Mouse (Mus musculus): ENCODE results near the gene Sept14.
"Not testable (repeated sequence)": the region's sequence is repeated elsewhere in the genome, so short reads cannot be mapped to it uniquely, and the experiment has no call there.

The Sept14 gene

DNA sequence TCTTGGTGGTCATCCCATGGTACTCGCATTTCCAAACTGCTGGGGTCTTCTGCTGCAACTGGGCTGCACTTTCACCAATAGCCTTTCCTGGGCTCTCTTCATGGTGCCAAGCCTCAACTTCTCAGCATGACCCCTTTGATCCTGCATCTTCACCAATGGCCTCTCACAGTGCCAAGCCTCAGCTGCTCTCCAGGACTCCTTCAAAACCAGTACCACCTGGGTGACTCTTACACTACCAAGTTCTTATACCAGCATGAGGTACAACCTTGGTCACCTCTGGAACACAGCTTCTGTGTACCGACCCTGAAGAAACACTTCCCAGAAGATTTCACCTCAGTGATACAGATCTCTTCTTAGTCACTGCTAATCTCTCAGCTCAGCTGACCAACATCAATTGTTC is at the start of gene Sept14:
Gene Sept14 (minus strand): TSS at position 101 of the 400 bp plus-strand sequence.
- no peak for DNase-seq

DNA sequence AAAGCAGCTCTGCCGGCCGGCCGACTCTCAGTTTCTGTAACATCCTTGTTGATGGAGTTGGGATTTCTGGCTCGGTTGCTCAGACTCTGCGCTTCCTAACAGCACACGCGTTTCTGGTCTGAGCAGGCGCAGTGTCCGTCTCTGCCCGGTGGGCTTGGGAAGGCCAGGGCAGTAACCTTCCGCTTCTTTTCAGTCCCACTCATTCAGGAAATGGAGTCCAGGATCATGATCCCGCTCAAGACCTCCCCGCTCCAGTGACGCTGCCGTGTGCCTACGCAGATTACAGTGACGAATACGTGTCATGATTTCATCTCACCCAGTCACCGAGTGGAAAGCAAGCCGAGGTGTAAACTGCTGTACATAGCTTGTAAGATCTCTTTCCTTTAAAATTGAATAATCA is 48.6 kb upstream of the Sept14 start:
- DNase-seq, result no peak

DNA sequence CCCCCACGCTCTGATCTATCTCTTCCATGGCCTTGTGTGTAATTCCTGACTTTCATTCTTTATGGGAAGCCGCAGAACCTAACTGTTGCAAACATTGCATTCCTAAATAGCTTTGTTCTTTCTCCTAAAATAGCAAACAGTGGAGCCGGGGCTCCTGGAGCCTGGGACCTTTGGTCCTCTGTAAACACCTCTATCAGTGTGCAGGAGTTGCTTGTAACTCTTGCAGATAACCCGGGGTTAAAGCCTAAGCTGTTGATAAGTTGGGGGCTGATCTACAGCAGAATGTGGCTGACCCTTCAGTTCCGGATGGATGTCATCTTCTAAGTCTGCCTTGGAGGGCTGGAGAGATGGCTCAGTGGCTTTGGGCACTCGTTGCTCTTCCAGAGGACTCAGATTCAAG is 35.7 kb upstream of the Sept14 start:
- no peak for DNase-seq

DNA sequence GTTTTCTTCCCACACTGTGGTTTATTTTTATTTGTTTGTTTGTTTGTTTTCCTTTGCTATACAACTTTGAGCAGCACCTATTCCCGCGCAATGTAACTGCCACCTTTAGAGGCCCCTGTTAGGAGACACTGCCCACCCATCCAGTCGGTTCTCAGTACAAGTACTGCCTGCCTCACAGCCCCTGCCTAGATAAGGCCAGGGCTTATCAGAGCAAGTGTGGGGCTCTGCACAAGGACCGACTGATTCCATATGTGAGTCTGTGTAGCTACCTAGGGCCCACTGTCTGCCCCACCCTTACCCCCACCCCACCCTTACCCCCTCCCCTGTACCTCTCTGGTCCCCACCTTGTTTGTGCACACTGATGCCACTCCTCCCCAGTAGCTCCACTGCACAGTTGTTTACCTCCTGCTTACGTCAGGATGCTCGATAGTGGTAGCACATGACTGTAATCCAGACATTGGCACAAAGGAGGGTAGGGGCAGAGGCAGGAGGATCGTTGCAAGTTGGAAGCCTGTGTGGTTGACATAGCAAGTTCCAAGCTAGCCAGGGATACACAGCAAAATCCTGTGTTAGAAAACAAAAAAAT is 34.7 kb upstream of the Sept14 start:
- DNase-seq, result no peak

DNA sequence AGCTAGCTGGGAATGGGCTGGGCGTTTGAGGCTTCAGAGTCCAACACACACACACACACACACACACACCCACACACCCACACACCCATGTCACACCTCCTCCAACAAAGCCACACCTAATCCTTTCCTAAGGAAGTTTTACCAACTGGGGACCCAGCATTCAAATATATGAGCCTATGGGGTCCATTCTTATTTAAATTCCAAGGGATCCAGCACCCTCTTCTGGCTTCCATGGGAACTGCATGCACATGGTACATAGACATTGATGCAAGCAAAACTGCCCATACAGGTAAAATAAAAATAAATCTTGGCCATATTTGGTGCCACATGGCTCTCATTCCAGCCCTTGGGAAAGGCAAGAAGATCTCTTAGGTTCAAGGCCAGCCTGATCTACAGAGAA is 32.7 kb upstream of the Sept14 start:
- peak in 1 of 2 experiments; percentile 61 for DNase-seq

DNA sequence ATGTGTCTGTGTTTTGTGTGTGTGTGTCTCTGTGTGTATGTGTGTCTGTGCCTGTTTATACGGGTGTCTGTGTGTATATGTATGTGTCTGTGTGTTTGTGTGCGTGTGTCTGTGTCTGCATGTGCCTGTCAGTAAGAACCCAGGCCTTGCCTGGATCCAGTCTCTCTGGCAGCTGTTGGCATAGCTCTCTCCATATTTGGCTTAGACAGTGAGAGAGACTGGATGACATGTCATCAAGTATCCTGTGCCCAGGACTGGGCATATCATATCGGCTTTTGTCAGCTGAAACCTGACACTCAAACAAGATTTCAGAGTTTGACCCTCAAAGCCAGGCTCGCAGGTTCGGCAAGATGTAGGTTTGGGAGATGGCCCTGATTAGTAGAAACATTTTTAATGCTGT is 22.7 kb upstream of the Sept14 start:
- DNase-seq, result no peak

DNA sequence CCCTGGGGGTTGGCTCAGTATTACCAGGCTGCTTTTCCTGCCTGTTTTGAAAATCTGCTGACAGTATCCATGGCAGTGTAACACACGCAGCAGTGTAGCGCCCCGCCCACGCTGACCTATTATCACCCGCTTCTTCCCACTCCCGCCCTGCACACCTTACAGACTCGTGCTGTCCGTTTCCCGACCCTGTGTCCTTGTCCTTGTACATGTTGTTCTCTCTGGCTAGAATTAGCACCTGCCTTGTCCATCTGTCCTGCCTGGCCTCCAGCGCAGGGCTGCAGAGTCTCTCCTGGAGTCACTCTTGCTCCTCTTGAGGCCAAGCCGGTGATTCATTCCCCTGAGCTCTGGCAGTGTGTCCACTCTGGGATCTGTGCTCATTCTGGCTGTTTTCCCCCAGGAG is 22.0 kb upstream of the Sept14 start:
- peak; percentile 37 to 58 for DNase-seq

DNA sequence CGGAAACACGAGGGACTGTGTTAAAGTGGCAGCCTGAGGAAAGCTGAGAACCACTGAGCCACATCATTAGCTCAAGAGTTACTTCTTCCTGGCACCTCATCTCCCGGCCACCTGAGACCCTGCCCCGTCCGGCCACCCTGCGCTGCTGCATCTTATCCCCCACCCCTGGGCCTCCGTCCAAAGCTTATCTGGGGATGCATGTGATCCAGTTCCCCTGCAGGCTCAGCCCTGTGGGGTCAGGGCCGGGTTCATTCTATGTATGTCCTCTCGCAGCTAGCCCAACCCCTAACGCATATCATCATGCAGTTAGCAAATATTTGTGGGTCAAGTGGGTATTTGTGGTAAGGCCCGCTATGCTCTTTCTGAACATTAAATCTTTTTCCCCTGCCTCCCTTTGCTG is 21.0 kb upstream of the Sept14 start:
- peak in 1 of 2 experiments; percentile 43 for DNase-seq

DNA sequence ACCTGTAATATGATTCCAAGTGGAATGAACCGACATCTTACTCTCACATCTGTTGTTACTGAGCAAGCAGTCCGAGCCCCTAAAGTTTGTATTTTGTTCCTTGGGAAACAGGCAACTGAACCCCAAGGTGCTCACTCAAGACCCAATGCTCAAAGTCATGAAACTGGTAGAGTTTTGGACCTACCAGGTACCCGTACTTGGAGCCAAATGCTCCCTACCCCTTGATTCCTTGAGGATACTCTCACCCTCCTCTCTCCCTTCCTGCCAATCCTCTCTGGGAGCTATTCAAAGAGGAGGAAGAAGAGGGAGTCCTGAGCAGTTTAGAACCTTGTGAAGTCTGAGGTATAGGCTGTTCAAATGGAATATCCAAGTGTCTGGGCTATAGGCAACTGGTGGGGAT is 18.5 kb upstream of the Sept14 start:
- DNase-seq, result no peak

DNA sequence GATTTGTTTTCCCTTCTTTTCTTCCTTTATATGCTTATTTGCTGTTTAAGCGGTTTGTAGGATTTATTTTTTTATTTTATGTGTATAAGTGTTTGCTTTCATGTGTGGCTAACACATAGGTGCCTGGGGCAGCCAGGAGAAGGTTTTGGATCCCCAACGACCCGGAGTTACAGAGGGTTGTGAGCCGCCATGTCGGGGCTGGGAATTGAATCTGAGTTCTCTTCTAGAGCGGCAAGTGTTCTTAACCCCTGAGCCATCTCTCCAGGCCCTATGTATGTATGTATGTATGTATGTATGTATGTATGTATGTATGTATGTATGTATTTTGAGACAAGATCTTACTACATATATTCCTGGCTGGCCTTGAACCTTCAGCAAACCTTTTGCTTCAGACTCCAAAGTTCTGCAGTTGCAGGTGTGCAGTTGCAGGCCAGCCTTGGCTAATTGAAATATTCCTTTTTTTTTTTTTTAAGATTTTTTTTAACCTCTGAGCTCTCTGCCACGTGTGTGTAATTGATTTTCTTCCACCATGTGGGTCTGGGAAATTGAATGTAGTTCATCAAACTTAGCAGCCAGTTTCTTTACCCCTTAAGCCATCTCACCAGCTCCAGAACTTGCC is 17.6 kb upstream of the Sept14 start:
- peak; percentile 30 to 49 for DNase-seq

DNA sequence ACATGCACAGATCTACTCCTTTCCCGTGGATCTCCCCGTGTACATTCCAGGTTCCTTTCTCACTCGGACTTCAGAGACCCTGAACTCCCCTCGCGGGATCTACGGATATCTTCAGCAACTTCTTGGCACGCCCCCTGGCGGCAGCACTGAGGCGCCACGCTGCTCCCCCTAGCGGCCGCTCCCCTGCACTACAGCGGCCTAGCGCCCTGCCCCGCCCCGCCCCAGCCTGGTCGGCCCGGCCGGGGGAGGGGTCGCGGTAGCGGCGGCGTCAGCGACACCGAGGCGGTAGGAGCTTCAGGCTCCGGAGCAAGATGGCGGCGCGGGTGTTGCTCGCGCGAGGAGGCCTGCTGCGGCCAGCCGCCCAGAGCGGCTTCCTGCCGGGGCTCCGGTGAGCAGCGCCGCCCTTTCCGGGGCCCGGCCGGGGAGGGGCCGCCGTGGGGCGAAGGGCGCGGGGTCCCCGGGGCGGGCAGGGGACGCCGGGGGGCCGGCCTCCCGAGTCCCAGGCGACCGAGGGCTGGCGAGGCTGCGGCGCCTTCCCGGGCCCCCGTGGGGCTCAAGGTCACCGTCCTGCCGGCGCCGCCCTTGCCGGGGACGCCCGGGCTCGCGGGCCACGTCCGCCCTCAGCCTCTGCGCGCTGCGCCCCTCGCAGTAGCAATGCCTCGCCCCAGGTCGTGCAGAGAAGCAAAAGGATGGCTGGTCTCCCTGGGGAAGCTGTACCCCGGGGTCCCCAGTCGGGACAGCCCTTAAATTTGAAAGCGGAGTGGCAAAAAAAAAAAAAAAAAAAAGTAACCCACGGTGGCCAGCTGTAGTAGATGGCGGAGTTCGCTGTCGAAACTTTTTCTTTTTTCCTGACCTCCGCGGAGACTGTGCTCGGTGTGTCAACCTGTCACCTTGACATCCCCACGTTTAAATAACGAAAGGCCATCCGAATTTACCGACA is 16.8 kb upstream of the Sept14 start, which contains the start of gene Nipsnap2:
Gene Nipsnap2 (plus strand): TSS at position 230 of the 940 bp plus-strand sequence.
- DNase-seq, result peak; percentile 95 to 99

DNA sequence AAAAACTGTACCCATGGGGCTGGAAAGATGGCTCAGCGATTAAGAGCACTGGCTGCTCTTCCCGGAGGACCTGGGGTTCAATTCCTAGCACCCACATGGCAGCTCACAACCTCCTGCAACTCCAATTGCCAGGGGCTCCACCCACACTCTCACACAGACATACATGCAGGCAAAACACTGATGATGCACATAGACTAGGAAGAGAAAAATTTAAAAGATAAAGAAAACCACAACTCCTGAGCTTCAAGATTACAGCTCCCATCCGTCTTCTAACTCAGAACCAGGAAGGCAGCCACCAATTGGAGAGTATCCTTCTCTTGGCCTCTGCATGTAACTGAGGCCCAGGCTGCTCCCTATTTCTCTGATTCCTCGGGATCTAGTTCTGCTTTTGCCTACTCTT is 16.0 kb upstream of the Sept14 start:
- DNase-seq, result no peak

DNA sequence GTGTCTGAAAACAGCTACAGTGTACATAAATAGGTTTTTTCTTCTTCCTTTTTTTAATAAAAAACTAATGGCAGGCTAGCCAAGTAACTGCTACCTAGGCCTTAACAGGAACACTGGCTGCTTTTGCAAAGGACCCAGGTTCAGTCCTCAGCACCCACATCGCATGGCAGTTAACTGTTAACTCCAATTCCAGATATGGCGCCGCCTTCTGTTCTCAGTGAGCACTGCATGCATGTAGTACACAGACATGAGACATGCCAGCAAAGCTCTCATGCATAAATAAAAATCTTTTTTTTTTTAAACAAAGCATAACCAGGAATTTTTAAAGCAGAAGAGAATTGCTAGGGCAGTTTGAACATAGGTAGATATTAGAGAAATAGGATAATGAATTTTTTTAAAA is 11.9 kb upstream of the Sept14 start:
- peak in 1 of 2 experiments; percentile 32 for DNase-seq

DNA sequence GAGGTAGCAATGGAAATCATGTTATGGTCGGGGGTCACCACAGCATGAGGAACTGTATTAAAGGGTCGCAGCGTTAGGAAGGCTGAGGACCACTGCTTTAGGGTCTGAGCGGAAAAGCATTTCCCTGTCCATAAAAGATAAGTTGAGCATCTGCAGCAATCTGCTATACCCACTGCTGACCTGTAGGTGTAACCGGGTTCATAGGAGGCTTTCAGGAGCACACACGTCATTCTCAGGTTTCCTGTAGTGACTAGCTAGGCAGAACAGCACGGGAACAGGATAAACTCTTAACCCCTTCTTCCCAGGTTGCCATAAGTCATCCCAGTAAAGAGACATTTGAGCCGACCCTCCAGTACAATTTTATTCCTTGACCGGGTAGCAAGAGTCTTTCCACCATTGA is 8.7 kb upstream of the Sept14 start:
- no peak for DNase-seq

DNA sequence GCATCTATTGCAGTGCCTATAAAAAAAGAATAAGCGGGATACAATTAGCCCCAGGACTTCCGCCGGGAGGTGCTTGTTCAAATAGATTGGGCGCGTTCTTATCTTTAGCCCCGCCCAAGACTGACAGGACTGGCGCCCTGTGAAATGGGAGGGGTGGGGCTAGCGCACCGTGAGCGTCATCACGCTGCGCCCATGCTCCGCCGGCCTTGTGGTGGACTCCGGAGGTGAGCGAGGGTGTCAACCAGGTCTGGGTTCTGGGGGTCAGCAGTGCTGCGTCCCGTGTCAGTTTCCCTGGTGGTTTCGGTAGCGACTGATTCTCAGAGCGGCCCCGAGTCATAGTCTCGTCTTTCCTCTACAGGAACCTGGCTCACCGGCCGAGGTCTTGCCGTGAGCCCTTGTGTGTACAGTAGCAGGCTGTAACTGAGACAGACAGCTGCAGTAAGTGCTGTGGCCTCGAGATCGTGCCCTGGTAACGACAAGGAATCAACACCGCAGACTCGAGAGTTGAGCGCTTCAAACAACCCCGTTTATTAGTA is 7.1 kb upstream of the Sept14 start, which contains the start of gene Mrps17:
Gene Mrps17 (plus strand): TSS at position 172 of the 536 bp plus-strand sequence.
- DNase-seq, result peak; percentile 94 to 95

DNA sequence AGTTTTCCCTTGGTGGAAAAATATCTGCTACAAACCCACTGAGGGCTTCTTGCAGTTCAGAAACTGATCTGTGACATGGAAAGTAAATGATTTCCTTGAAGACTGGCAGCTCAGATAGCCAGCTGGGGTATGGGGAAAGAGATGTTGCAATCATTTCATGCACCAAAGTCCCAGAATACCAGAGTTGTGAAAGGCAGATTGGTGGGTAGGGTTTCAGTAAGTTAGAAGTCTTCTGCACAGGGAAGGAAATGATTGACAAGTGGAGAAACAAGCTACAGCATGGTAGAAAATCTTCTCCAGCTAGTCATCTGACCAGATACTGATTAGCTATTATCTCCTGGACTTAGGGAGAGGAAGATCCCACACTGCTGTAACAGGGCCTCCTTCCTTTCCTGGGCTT is 4.9 kb downstream of the Sept14 start:
- no peak for DNase-seq

DNA sequence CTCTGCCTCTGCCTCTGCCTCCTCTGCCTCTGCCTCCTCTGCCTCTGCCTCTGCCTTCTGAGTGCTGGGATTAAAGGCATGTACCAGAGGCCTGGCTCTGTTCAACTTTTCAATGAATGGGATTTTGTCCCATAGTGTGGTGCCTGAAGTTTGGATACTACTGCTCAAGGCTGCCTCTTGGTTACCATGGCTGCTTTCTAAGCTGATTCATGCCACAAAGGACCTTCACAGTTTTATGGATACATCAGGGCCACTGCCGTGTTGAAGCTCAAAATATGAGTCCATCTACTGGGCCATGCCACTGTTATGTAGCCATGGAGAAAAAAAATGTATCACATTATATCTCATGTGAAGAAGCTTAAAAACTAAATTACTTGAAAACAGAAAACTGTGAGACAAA is 6.6 kb downstream of the Sept14 start:
- no peak for DNase-seq

DNA sequence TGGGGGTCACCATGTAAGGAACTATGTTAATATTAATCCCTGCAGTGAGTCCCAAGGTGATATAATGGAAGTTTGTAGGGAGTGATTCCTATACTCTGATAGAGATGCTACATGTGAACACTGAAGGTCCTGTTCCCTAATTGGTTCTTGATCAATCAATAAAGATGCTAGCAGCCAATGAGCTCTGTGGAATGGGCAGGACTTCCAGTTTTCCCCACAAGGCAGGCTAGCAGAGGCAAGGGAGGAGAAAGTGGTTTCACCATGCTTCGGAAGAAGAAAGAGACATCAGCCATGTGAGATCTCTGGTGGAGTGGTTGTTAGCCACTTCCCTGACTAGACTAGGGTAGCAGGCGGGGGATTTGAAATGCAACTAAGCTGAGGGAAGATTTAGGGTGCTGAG is 7.8 kb downstream of the Sept14 start:
- no peak for DNase-seq

DNA sequence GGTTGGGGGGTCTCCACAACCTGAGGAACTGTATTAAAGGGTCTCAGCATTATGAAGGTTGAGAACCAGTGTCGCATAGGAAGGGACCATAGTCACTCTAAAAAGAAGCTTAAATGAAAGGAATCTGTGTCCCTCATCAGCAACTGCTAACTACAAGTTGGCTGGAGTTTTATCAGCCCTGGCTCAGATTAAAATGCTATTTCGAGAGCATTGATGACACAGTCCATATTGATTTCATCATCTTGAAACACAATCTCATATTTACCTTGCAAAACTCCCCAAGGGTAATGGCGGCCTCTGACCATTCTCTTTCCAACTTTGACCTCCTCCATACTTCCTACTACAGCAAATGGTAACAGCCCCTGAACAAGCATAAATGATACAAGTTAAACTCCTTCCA is 17.8 kb downstream of the Sept14 start:
- DNase-seq, result no peak

DNA sequence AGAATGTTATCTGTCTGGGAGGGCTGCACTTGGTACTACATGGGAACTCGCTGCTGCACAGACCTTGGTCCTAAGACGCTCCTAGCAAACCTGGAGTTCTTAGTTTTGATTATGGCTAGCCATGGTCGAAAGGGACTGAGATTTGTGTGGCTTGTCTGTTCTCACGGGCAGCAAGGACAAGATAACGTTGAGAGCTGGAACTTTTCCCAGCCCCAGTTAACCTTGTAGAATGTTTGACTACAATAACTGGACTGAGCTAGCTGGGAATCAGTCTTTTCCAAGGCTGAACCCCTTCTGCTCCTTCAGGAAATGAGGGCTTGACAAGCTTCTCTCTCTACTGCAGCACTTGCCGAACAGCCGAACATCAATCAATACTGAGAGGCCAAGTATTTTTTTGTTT is 20.7 kb downstream of the Sept14 start:
- no peak for DNase-seq

DNA sequence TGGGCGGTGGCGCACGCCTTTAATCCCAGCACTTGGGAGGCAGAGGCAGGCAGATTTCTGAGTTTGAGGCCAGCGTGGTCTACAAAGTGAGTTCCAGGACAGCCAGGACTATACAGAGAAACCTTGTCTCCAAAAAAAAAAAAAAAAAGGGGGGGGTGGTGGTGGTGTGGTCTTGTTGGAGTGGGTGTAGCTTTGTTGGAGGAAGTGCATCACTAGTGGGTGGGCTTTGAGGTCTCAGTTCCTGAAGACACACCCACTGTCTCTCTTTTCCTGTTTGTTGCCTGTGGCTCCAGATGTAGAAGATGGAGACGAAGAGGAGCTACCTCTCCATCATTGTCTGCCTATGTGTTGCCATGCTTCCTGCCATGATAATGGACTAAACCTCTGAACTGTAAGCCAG is 23.2 kb downstream of the Sept14 start:
- DNase-seq, result not testable (repeated sequence)

DNA sequence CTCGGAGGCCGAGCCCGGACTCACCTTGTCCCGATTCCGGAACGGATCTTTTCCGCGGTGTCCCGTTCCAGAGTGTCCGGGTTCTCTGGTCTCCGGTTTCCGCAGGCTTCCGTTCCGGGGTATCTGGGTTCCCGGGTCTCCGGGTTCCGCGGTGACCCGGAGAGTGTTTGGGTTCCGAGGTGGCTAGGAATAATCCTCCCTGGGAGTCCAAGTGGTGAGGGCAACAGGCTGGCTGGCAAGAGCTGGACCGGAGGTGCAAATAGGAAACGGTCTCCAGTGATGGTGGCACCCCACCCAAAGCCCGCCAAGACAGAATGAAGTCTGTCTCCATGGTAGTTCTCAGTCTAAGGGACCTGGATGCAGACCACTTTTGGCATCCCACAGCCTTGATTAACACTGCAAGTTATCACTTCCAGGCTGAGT is 38.3 kb downstream of the Sept14 start, which contains the start of gene Zfp11:
Gene Zfp11 (minus strand): TSS at position 64 of the 423 bp plus-strand sequence.
- peak; percentile 93 for DNase-seq

DNA sequence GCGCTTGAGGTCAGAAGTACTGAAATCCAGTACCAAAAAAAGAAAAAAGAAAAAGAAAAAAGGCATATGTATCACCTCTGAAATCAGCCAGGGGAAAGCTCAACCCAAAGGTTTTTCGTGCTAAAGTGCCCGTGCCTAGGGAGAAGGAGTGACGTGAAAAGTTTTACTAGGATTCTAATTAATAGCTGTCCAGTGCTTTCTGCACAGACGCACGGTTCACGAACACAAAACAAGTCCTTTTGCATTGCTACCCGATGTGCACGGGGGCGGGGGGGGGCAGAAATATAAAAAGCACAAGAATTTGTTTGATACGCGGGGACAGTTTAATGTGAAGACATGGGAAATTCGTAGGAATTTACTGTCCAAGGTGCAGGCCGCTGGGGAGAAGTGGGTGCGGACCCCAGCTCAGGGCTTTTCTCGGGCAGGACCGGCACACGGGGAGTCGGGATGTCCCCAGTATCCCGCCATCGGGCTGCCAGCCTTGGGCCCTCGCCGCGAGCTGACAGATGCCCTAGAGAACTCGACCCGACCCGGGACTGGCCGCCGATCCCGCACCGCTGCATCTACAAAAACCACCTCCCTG is 38.8 kb downstream of the Sept14 start:
- peak in 1 of 2 experiments; percentile 17 for DNase-seq
